Mouse (Mus musculus): ENCODE data around the gene Stat4. TPM values are rescaled to one million over a fixed set of nuclear protein-coding genes. Genes with fewer than 3 reads are reported as not detected.

Gene Stat4
- polyA plus RNA-seq, 1 experiment: 1.8 TPM

DNA sequence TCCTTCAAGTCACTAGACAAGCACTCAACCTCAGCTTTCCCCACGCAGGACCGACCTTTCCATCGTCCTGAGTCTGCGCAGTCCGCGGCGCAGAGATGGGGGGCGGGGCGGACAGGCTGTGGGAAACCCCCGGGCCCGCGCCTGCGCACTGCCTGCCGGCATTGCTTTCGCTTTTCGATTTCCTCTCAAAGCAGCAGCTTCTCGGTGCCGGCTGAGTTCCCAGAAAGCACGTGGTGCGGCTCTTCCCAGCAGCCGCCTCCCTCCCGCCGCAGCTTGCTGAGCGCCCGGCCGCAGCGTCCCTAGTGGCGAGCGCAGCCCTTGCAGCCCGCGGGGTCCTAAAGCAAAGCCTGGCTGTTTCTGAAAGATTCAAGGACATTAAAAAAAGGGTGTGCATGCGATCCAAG is 126.7 kb downstream of the Stat4 start:
- TF ChIP-seq POLR2A (IDR thresholded peaks at IDR 0.05; ENCODE audit: extremely low read depth, insufficient read depth, low read length): peak; percentile 90
- TF ChIP-seq CTCF (IDR thresholded peaks at IDR 0.05; ENCODE audit: extremely low read depth, insufficient read depth, low read length): peak; percentile 83
- Histone ChIP-seq H3K4me1 (ENCODE audit: control insufficient read depth, insufficient read depth, low read length) (peaks cover 1% of the 10 kb centered on the region; the same call in 1 of the 2 replicates), H3K27ac (ENCODE audit: insufficient read depth, low read length) (peak overlapping the region; percentile 83), H3K4me3 (ENCODE audit: insufficient read depth, low read length) (peak overlapping the region; percentile 35)

DNA sequence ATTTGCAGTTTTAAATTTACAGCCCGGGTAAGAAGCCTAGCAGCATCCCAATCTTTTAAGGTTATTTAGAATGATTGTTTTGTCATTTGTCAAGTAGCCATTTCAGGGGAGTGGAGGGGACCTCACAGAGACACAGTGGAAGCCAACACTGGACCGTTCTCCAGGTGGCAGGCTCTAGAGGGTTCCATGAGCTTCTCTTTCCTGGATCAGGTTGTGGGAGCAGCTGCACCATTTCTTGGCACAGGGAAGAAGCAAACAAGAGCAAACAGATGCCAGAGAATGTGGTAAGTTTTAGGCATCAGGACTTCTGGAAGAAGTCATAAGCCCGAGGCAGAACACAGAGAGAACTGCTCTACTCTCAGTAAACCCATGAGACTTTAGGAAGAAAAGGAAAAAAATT is 129.5 kb downstream of the Stat4 start:
- peaks cover 1% of the 10 kb centered on the region; the same call in 1 of the 2 replicates for H3K4me1 ChIP-seq (ENCODE audit: control insufficient read depth, insufficient read depth, low read length)
- H3K4me3 ChIP-seq (ENCODE audit: insufficient read depth, low read length): no peak overlapping the region
- TF ChIP-seq POLR2A (IDR thresholded peaks at IDR 0.05; ENCODE audit: extremely low read depth, insufficient read depth, low read length): no peak
- no peak for TF ChIP-seq CTCF (IDR thresholded peaks at IDR 0.05; ENCODE audit: extremely low read depth, insufficient read depth, low read length)
- no peak overlapping the region for H3K27ac ChIP-seq (ENCODE audit: insufficient read depth, low read length)

DNA sequence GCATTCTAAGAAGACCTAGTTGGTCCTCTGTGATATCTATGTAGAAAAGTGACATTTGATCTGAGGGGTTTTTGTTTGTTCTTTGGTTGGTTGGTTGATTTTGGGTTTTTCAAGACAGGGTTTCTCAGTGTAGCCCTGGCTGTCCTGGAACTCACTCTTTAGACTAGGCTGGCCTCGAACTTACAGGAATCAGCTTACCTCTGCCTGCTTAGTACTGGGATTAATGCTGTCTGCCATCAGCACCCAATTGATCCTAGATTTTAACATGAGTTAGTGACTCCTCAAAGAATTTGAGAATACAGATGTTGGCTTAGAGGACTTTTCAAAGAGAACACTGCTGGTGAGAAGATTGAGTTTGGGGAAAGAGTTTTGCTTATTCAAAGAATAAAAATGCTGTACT is 130.8 kb downstream of the Stat4 start:
- TF ChIP-seq CTCF (IDR thresholded peaks at IDR 0.05; ENCODE audit: extremely low read depth, insufficient read depth, low read length) (no peak), POLR2A (IDR thresholded peaks at IDR 0.05; ENCODE audit: extremely low read depth, insufficient read depth, low read length) (no peak)
- peaks cover 1% of the 10 kb centered on the region; the same call in 1 of the 2 replicates for H3K4me1 ChIP-seq (ENCODE audit: control insufficient read depth, insufficient read depth, low read length)
- H3K4me3 ChIP-seq (ENCODE audit: insufficient read depth, low read length): no peak overlapping the region
- no peak overlapping the region for H3K27ac ChIP-seq (ENCODE audit: insufficient read depth, low read length)

DNA sequence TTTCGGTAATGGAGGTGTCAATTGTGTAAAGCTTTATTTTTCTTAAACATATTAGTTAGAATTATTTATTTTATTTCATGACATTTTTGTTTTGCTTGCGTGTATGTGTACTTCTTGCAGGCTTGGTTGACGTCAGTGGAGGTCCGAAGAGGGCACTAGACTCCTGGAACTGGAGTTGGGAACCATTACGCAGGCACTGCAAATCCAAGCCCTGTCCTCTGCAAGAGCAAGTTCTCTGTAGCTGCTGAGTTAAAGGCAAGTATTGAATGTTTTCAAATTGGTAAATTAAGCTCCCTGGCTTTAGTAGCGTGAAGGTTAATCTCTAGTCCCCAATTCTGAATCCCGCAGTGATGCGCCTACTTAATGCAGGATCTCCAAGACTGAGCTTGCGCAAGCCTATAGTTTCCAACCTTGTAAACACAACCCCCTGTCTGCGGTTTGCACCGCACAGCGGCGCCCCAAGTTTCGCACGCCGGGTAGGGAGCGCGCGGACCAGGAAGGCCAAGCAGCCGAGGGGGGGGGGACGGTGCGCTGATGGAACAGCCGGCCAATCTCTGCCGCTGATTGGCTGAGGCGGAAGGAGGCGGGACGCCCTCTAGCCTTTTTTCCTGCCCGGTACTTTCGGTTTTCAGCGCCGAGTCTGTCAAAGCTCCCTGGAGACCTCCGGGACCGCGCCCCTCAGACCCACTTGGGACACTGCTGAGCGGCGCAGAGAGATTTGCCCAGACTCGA is 132.1 kb downstream of the Stat4 start, which contains the start of gene Stat1:
Stat1 (plus strand) TSS at position 581 of the 732 bp plus-strand sequence.
- Histone ChIP-seq H3K4me1 (ENCODE audit: control insufficient read depth, insufficient read depth, low read length) (peaks cover 1% of the 10 kb centered on the region; the same call in 1 of the 2 replicates), H3K27ac (ENCODE audit: insufficient read depth, low read length) (peak within 1 kb of the TSS; percentile 94; the same call in 1 of the 2 replicates), H3K4me3 (ENCODE audit: insufficient read depth, low read length) (peak within 1 kb of the TSS; percentile 77)
- TF ChIP-seq POLR2A (IDR thresholded peaks at IDR 0.05; ENCODE audit: extremely low read depth, insufficient read depth, low read length) (peak; percentile 29; the same call in 1 of the 2 replicates), CTCF (IDR thresholded peaks at IDR 0.05; ENCODE audit: extremely low read depth, insufficient read depth, low read length) (no peak)

DNA sequence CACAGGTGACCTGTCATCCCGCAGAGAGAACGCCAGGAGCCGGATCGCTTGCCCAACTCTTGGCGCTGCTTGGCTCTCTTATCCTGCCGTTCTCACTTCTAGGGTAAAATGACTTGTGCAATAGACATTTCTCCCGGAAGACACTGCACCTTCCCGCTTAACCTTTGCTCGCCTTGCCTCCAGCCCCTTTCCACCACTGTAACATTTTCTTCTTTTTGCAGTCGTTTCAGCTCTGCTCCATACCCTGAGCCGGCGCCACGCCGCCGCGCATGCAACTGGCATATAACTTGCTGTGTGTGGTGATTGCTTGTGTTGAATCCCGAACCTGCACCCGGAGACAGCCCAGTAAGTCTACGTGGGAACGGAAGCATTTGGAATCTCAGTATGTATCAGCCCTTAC is 132.7 kb downstream of the Stat4 start:
- Histone ChIP-seq H3K4me3 (ENCODE audit: insufficient read depth, low read length) (peak overlapping the region; percentile 77), H3K27ac (ENCODE audit: insufficient read depth, low read length) (no peak overlapping the region), H3K4me1 (ENCODE audit: control insufficient read depth, insufficient read depth, low read length) (peaks cover 1% of the 10 kb centered on the region; the same call in 1 of the 2 replicates)
- TF ChIP-seq CTCF (IDR thresholded peaks at IDR 0.05; ENCODE audit: extremely low read depth, insufficient read depth, low read length) (no peak), POLR2A (IDR thresholded peaks at IDR 0.05; ENCODE audit: extremely low read depth, insufficient read depth, low read length) (no peak)

GRCm38 (mm10) chr1:52120191-52120590 is 133.2 kb downstream of the Stat4 start:
- peaks cover 1% of the 10 kb centered on the region; the same call in 1 of the 2 replicates for H3K4me1 ChIP-seq (ENCODE audit: control insufficient read depth, insufficient read depth, low read length)
- H3K4me3 ChIP-seq (ENCODE audit: insufficient read depth, low read length): peak overlapping the region; percentile 77
- H3K27ac ChIP-seq (ENCODE audit: insufficient read depth, low read length): no peak overlapping the region
- TF ChIP-seq POLR2A (IDR thresholded peaks at IDR 0.05; ENCODE audit: extremely low read depth, insufficient read depth, low read length) (no peak), CTCF (IDR thresholded peaks at IDR 0.05; ENCODE audit: extremely low read depth, insufficient read depth, low read length) (no peak)

- no peak overlapping the region for H3K4me3 ChIP-seq (ENCODE audit: insufficient read depth, low read length)
- no peak overlapping the region for H3K27ac ChIP-seq (ENCODE audit: insufficient read depth, low read length)
- H3K4me1 ChIP-seq (ENCODE audit: control insufficient read depth, insufficient read depth, low read length): peaks cover 1% of the 10 kb centered on the region; the same call in 1 of the 2 replicates
- TF ChIP-seq CTCF (IDR thresholded peaks at IDR 0.05; ENCODE audit: extremely low read depth, insufficient read depth, low read length) (no peak), POLR2A (IDR thresholded peaks at IDR 0.05; ENCODE audit: extremely low read depth, insufficient read depth, low read length) (no peak)
Observed at GRCm38 (mm10) chr1:52121052-52121451, 134.1 kb downstream of the Stat4 start.

- no peak overlapping the region for H3K4me3 ChIP-seq (ENCODE audit: insufficient read depth, low read length)
- TF ChIP-seq POLR2A (IDR thresholded peaks at IDR 0.05; ENCODE audit: extremely low read depth, insufficient read depth, low read length): no peak
- TF ChIP-seq CTCF (IDR thresholded peaks at IDR 0.05; ENCODE audit: extremely low read depth, insufficient read depth, low read length): no peak
Observed at GRCm38 (mm10) chr1:52124818-52125217, 137.9 kb downstream of the Stat4 start.

DNA sequence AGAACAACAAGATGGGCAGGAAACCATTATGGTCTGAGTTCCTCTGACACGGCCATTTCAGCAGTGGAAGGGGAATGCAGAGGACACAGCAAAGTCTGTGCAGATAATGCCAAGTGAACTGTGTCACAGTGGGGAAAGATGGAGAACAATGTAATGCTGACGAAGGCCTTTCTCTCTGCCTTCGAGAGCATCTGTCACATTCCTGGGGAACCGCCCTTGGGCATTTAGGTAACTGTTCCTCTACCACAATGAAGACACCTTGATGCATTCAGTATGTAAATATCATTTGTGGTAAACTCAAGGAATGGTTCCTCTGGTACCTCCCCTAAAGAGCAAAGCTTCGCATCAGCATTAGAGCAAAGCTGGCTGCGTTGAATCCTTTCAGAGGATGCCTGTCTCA is 140.4 kb downstream of the Stat4 start:
- H3K4me3 ChIP-seq (ENCODE audit: insufficient read depth, low read length): no peak overlapping the region
- H3K27ac ChIP-seq (ENCODE audit: insufficient read depth, low read length): no peak overlapping the region
- H3K4me1 ChIP-seq (ENCODE audit: control insufficient read depth, insufficient read depth, low read length): no peaks in the 10 kb centered on the region
- TF ChIP-seq POLR2A (IDR thresholded peaks at IDR 0.05; ENCODE audit: extremely low read depth, insufficient read depth, low read length): no peak
- no peak for TF ChIP-seq CTCF (IDR thresholded peaks at IDR 0.05; ENCODE audit: extremely low read depth, insufficient read depth, low read length)

More at GRCm38 (mm10) chr1:52124818-52125217, 137.9 kb downstream of the Stat4 start:
- Histone ChIP-seq H3K27ac (ENCODE audit: insufficient read depth, low read length) (no peak overlapping the region), H3K4me1 (ENCODE audit: control insufficient read depth, insufficient read depth, low read length) (no peaks in the 10 kb centered on the region)

DNA sequence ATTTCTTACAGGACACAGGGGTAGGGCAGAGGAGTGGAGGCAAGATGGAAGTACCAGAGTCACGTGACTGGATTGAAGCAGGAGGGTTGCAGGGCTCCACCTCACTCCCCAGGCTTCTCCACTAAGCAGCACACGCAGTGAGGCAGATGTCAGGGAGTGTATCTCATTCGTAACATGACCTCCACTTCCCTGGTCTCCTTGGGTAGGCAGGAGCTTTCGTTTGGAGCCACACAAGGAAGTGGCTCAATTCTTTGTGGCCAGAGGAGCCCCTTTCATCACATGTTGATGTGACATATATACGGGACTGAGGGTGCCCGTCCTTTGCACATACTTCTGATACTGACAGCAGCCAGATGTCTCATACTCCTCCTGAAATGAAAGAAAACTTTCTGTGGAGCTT is 142.8 kb downstream of the Stat4 start:
- H3K27ac ChIP-seq (ENCODE audit: insufficient read depth, low read length): no peak overlapping the region
- no peak overlapping the region for H3K4me3 ChIP-seq (ENCODE audit: insufficient read depth, low read length)
- no peaks in the 10 kb centered on the region for H3K4me1 ChIP-seq (ENCODE audit: control insufficient read depth, insufficient read depth, low read length)
- TF ChIP-seq CTCF (IDR thresholded peaks at IDR 0.05; ENCODE audit: extremely low read depth, insufficient read depth, low read length): no peak
- no peak for TF ChIP-seq POLR2A (IDR thresholded peaks at IDR 0.05; ENCODE audit: extremely low read depth, insufficient read depth, low read length)
